Mouse (Mus musculus) CH12.LX (cell line): Measurements from ENCODE around the gene Marcksl1. TPM values are rescaled to one million over a fixed set of nuclear protein-coding genes. Genes with fewer than 3 reads are reported as not detected.

ENCODE experiments used
- DNase-seq: peaks from one replicate; pipeline ENCODE4 v3.0.0-alpha.2; 2013; ENCODE audit errors: extremely low read depth
- H3K27ac ChIP-seq: 2 replicates; pipeline ENCODE4 v1.5.1; 2012; ENCODE audit warnings: low read depth, mild to moderate bottlenecking, control low read depth, moderate library complexity; ENCODE audit not compliant: insufficient read depth
- H3K27me3 ChIP-seq: replicated peaks from 2 replicates; pipeline ENCODE3; 2012; ENCODE audit warnings: inconsistent platforms
- H3K36me3 ChIP-seq, 2 experiments: replicated peaks in 1 of 2; 2 replicates each; pipeline versions ENCODE3 to v1.6.1; 2012; ENCODE audit warnings: inconsistent platforms in 1 of 2, low read length in 1 of 2, mild to moderate bottlenecking in 1 of 2, mixed read lengths in 1 of 2, moderate library complexity in 1 of 2; ENCODE audit not compliant: control insufficient read depth in 1 of 2, insufficient read depth in 1 of 2
- H3K4me1 ChIP-seq, 2 experiments: 2 replicates each; pipeline ENCODE4 v1.6.1; 2012; ENCODE audit warnings: inconsistent platforms in 1 of 2, moderate library complexity in 1 of 2; ENCODE audit not compliant: insufficient read depth in 2 of 2, control insufficient read depth in 1 of 2
- H3K4me2 ChIP-seq: 2 replicates; pipeline ENCODE4 v1.6.1; 2012; ENCODE audit warnings: low read depth, mild to moderate bottlenecking, control low read depth; ENCODE audit not compliant: poor library complexity, insufficient read depth, severe bottlenecking
- H3K4me3 ChIP-seq, 3 experiments: fragments of 150-350 bp in 1 of 3; sonication (generic) in 1 of 3; replicated peaks in 1 of 3; 2 replicates each; pipeline versions ENCODE3 to v1.5.1; 2011 to 2012; ENCODE audit warnings: low read depth in 2 of 3, low read length in 2 of 3, mild to moderate bottlenecking in 2 of 3, moderate library complexity in 2 of 3, control low read depth in 1 of 3, improper control_type of control experiment in 1 of 3, inconsistent platforms in 1 of 3, mixed read lengths in 1 of 3; ENCODE audit not compliant: poor library complexity in 1 of 3
- H3K79me2 ChIP-seq: replicated peaks from 2 replicates; pipeline ENCODE4 v1.6.1; 2012; ENCODE audit warnings: mild to moderate bottlenecking, moderate library complexity; ENCODE audit not compliant: control insufficient read depth, poor library complexity, insufficient read depth, severe bottlenecking; ENCODE audit errors: extremely low read depth
- H3K9ac ChIP-seq: 2 replicates; pipeline ENCODE4 v1.6.1; 2012; ENCODE audit warnings: low read depth, mild to moderate bottlenecking, control low read depth, moderate library complexity; ENCODE audit not compliant: insufficient read depth
- H3K9me3 ChIP-seq: replicated peaks from 2 replicates; pipeline ENCODE3; 2012; ENCODE audit warnings: low read length, inconsistent platforms, mixed read lengths
- CHD1 ChIP-seq: IDR thresholded peaks from 2 replicates; pipeline ENCODE4 v1.6.1; 2012; ENCODE audit warnings: low read depth, low read length, improper control_type of control experiment, inconsistent platforms
- CHD2 ChIP-seq: IDR thresholded peaks from 2 replicates; pipeline ENCODE4 v1.6.1; 2011; ENCODE audit warnings: low read length, improper control_type of control experiment
- ELF1 ChIP-seq: IDR thresholded peaks from 2 replicates; pipeline ENCODE4 v1.6.1; 2014; ENCODE audit warnings: low read depth, mild to moderate bottlenecking, inconsistent platforms, low read length, improper control_type of control experiment
- EP300 ChIP-seq: IDR thresholded peaks from 2 replicates; pipeline ENCODE4 v1.6.1; 2011; ENCODE audit warnings: low read length, improper control_type of control experiment
- ETS1 ChIP-seq: conservative IDR thresholded peaks from 2 replicates; pipeline ENCODE4 v1.6.1; 2012; ENCODE audit warnings: low read depth, mild to moderate bottlenecking, inconsistent platforms, low read length, improper control_type of control experiment, moderate library complexity
- HCFC1 ChIP-seq: IDR thresholded peaks from 2 replicates; pipeline ENCODE4 v1.6.1; 2012; ENCODE audit warnings: low read depth, mild to moderate bottlenecking, inconsistent platforms, low read length, improper control_type of control experiment
- IRF4 ChIP-seq: IDR thresholded peaks from 2 replicates; pipeline ENCODE4 v1.6.1; 2014; ENCODE audit warnings: low read depth, mild to moderate bottlenecking, inconsistent platforms, low read length, improper control_type of control experiment
- JUND ChIP-seq: conservative IDR thresholded peaks from 2 replicates; pipeline ENCODE4 v1.6.1; 2011; ENCODE audit warnings: low read depth, low read length, improper control_type of control experiment
- MAX ChIP-seq: IDR thresholded peaks from 2 replicates; pipeline ENCODE4 v1.6.1; 2011; ENCODE audit warnings: low read length, improper control_type of control experiment
- MAZ ChIP-seq: IDR thresholded peaks from 2 replicates; pipeline ENCODE4 v1.6.1; 2012; ENCODE audit warnings: low read depth, mild to moderate bottlenecking, inconsistent platforms, low read length, improper control_type of control experiment, moderate library complexity
- NELFE ChIP-seq: IDR thresholded peaks from 2 replicates; pipeline ENCODE4 v1.6.1; 2011; ENCODE audit warnings: low read depth, low read length, improper control_type of control experiment
- POLR2A ChIP-seq: IDR thresholded peaks from 2 replicates; pipeline ENCODE4 v1.6.1; 2011; ENCODE audit warnings: low read depth, mild to moderate bottlenecking, improper control_type of control experiment, low read length
- RCOR1 ChIP-seq: conservative IDR thresholded peaks from 2 replicates; pipeline ENCODE4 v1.6.1; 2012; ENCODE audit warnings: low read depth, mild to moderate bottlenecking, inconsistent platforms, low read length, improper control_type of control experiment
- SIN3A ChIP-seq: IDR thresholded peaks from 2 replicates; pipeline ENCODE4 v1.6.1; 2012; ENCODE audit warnings: low read length, improper control_type of control experiment, inconsistent platforms
- TCF12 ChIP-seq: IDR thresholded peaks from 2 replicates; pipeline ENCODE4 v1.6.1; 2014; ENCODE audit warnings: low read depth, mild to moderate bottlenecking, inconsistent platforms, low read length, improper control_type of control experiment
- USF2 ChIP-seq: conservative IDR thresholded peaks from 2 replicates; pipeline ENCODE4 v1.6.1; 2011; ENCODE audit warnings: low read depth, low read length, improper control_type of control experiment
- ZKSCAN1 ChIP-seq: IDR thresholded peaks from 2 replicates; pipeline ENCODE4 v1.6.1; 2012; ENCODE audit warnings: low read depth, inconsistent platforms, low read length, improper control_type of control experiment, borderline replicate concordance
- dilution Hi-C: fragments of 300-500 bp; cut with MboI; formaldehyde crosslinking; loops from 2 replicates; pipeline ENCODE4 v1.14.3; 2020; ENCODE audit warnings: low sequenced_read_pairs; ENCODE audit not compliant: extremely low pct_unique_long_range_greater_than_20kb, extremely low pct_ligation_motif_present
- in situ Hi-C: fragments of 300-500 bp; cut with MboI; formaldehyde crosslinking; loops from 3 replicates; pipeline ENCODE4 v1.14.3; 2019; ENCODE audit warnings: low sequenced_read_pairs, low pct_ligation_motif_present, low pct_unique_long_range_greater_than_20kb, mixed read lengths
- polyA plus RNA-seq: library from polyadenylated mRNA; unstranded; fragments of >175 nt; gene quantifications from 2 replicates; pipeline ENCODE4 v1.2.1, GENCODE M21; 2012; ENCODE audit warnings: low read depth; ENCODE audit not compliant: insufficient read length
- total RNA-seq, 2 experiments: library from RNA; depleted of rRNA; stranded (reverse); fragments of 300-350 nt in 1 of 2; fragments of >200 nt in 1 of 2; gene quantifications; 2 replicates each; pipeline ENCODE4 v1.2.3; 2012 to 2014

Marcksl1 gene
- total and polyA plus RNA-seq, 3 experiments = 195 to 423 (median 265) TPM

- H3K27me3 ChIP-seq = no peaks in the 10 kb centered on the region
- TF ChIP-seq RCOR1 (0 out of 2 replicates have a peak, but pooled peaks have one; percentile 60), IRF4 (no peak), EP300 (peak; percentile 81), ETS1 (peak; percentile 58), POLR2A (peak; percentile 43; the same call in 1 of the 2 replicates), SIN3A (peak; percentile 46; the same call in 1 of the 2 replicates), CHD2 (peak; percentile 26; the same call in 1 of the 2 replicates), ZKSCAN1 (no peak), TCF12 (peak; percentile 53; the same call in 1 of the 2 replicates), MAZ (0 out of 2 replicates have a peak, but pooled peaks have one; percentile 27), JUND (no peak), HCFC1 (peak; percentile 29; the same call in 1 of the 2 replicates), CHD1 (no peak), ELF1 (peak; percentile 64)
- TF ChIP-seq, all 38 proteins: peak for 10
- peak overlapping the region in 1 of 3 experiments; percentile 18 for H3K4me3 ChIP-seq
- in situ Hi-C loops (no loop called here), dilution Hi-C loops (no loop called here)
- H3K27ac ChIP-seq = peak overlapping the region; percentile 59
- H3K9me3 ChIP-seq = no peaks in the 10 kb centered on the region
- H3K4me2 ChIP-seq = peak overlapping the region; percentile 48
- H3K9ac ChIP-seq = no peak overlapping the region
- H3K36me3 ChIP-seq = peaks cover 0 to under 1% of the 10 kb centered on the region in 2 experiments
- DNase-seq = peak; percentile 63
- H3K79me2 ChIP-seq = no peaks in the 10 kb centered on the region
- peaks cover 17 to 46% of the 10 kb centered on the region in 2 experiments for H3K4me1 ChIP-seq
Measured at GRCm38 (mm10) chr4:129496631-129497030, 16.8 kb upstream of the Marcksl1 start.

DNA sequence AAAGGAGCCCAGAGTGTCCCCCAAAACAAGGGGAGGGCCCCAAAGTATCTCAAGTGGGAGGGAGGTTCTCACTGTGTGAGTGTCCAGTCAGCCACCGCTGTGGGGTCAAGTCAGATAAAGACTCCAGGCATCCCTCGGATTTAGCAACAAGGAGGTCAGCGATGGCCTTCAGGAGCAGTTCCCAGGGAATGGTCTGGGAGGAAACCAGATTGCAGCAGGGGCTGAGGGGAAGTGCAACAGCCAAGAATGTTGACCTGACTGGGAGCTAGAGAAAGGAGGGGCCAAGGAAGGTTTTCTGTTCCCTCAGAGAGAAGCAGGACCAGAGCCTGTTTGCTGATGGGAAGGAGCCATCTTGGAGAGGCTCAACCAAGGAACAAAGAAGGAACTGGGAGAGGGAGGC lies 14.4 kb upstream of the Marcksl1 start:
- Histone ChIP-seq H3K4me3 (no peak overlapping the region), H3K79me2 (no peaks in the 10 kb centered on the region), H3K9ac (no peak overlapping the region), H3K27me3 (no peaks in the 10 kb centered on the region), H3K4me1 (peaks cover 20 to 65% of the 10 kb centered on the region in 2 experiments), H3K4me2 (no peak overlapping the region), H3K9me3 (no peaks in the 10 kb centered on the region), H3K27ac (no peak overlapping the region), H3K36me3 (no peaks in the 10 kb centered on the region)
- dilution Hi-C loops = no loop called here
- DNase-seq = no peak
- TF ChIP-seq USF2 = no peak
- TF ChIP-seq MAX = no peak
- no peak for TF ChIP-seq NELFE
- no peak for TF ChIP-seq ELF1
- in situ Hi-C loops = no loop called here
